Mouse (Mus musculus) heart, postnatal 0 days (tissue): Measurements from ENCODE around the gene Gm13101.
"Not testable (repeated sequence)": the region's sequence is repeated elsewhere in the genome, so short reads cannot be mapped to it uniquely, and the experiment has no call there.

ENCODE experiments used
- CTCF ChIP-seq: IDR thresholded peaks from 2 replicates; pipeline ENCODE4 v1.5.1; 2016; ENCODE audit warnings: antibody characterized with exemption, control low read depth, low read depth
- EP300 ChIP-seq: IDR thresholded peaks from 2 replicates; pipeline ENCODE4 v1.6.1; 2016; ENCODE audit warnings: antibody characterized with exemption, low read depth

DNA sequence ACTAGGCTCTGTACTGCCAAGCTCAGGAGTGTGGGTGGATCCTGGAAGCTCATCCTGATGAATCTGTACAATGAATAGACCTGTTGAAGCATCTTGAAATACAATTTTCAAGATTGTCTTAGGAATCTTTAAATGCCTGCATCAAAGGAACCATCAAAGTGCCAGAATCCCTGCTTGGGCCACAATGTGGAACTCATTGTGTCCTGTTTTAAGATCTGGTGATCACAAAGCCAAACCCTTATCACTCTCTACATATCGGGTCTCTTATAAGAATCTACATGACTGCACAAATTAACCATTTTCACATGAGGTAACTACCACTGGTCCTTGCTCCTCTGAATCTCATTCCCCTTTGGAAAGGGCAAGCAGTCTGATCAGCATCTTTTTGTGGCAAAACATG lies 15.8 kb downstream of the Gm13101 start, which contains the start of gene Pramef25:
- not testable (repeated sequence) for TF ChIP-seq CTCF, EP300
